Mouse (Mus musculus) C2C12 (cell line): ENCODE data around the gene Pmfbp1.

ENCODE experiments used
- CTCF ChIP-seq: IDR thresholded peaks from one replicate; pipeline ENCODE4 v1.5.1; 2011; ENCODE audit not compliant: control insufficient read depth, insufficient read depth, insufficient read length
- MAX ChIP-seq: IDR thresholded peaks from one replicate; pipeline ENCODE4 v1.6.1; 2011; ENCODE audit warnings: mild to moderate bottlenecking, control low read depth
- MYOD1 ChIP-seq: IDR thresholded peaks from one replicate; pipeline ENCODE4 v1.6.1; 2011; ENCODE audit warnings: low read depth; ENCODE audit not compliant: control insufficient read depth, insufficient read length
- USF1 ChIP-seq: IDR thresholded peaks from one replicate; pipeline ENCODE4 v1.6.1; 2011; ENCODE audit warnings: low read depth, mild to moderate bottlenecking, control low read depth, moderate library complexity

- TF ChIP-seq USF1 (no peak), CTCF (no peak), MAX (no peak), MYOD1 (no peak)
Observed at GRCm38 (mm10) chr8:109468112-109468511, 25.7 kb upstream of the Pmfbp1 start.
